22 mouse cellular contexts compared by ENCODE assay signal in genomic region chr4:119882401-119882800, GRCm38 (mm10).
DNase-seq lines count a peak whose midpoint lies in the region; ATAC-seq and TF ChIP-seq lines count a peak whose summit lies in the region.
"Had no signal": no experiment of that assay in that cellular context is flagged by ENCODE, and none has a peak within 500 bp of the region (broad histone marks: within the 10 kb centered on the region; RNA-seq: fewer than 3 reads in every experiment).

No protein-coding gene starts in this region.

- H3K4me1 ChIP-seq in liver, adult 2 months (ENCODE audit: control insufficient read depth, insufficient read depth, low read length): no peaks in the 10 kb centered on the region; the same call in 1 of the 2 replicates
- no peaks in the 10 kb centered on the region for H3K4me1 ChIP-seq in liver, embryonic 11.5 days (replicated peaks; ENCODE audit: control insufficient read depth, insufficient read depth, low read length)
- H3K4me1 ChIP-seq in lung, embryonic 16.5 days (replicated peaks; ENCODE audit: control insufficient read depth, insufficient read depth, low read length): 0 out of 2 replicates have a peak, but pooled peaks cover 5% of the 10 kb centered on the region
- no peaks in the 10 kb centered on the region for H3K4me1 ChIP-seq in forebrain, embryonic 16.5 days (replicated peaks; ENCODE audit: control insufficient read depth, insufficient read depth, low read length)

- no peaks in the 10 kb centered on the region for H3K79me2 ChIP-seq in liver, adult 2 months (ENCODE audit: control insufficient read depth, insufficient read depth, low read length)

- H3K27me3 ChIP-seq in liver, adult 2 months (ENCODE audit: control insufficient read depth, insufficient read depth, low read length): no peaks in the 10 kb centered on the region
- H3K27me3 ChIP-seq in liver, embryonic 11.5 days (replicated peaks; ENCODE audit: control insufficient read depth, insufficient read depth, low read length): no peaks in the 10 kb centered on the region
- no peaks in the 10 kb centered on the region for H3K27me3 ChIP-seq in lung, embryonic 16.5 days (ENCODE audit: control insufficient read depth, insufficient read depth, low read depth, low read length)
- H3K27me3 ChIP-seq in forebrain, embryonic 16.5 days (replicated peaks; ENCODE audit: control insufficient read depth, insufficient read depth, low read length): no peaks in the 10 kb centered on the region
- H3K27me3 ChIP-seq: heart, embryonic 12.5 days; limb, embryonic 13.5 days had no signal

- no peaks in the 10 kb centered on the region for H3K9me3 ChIP-seq in liver, embryonic 11.5 days (ENCODE audit: control insufficient read depth, low read length)
- no peaks in the 10 kb centered on the region for H3K9me3 ChIP-seq in lung, embryonic 16.5 days (ENCODE audit: control insufficient read depth, low read length)
- no peaks in the 10 kb centered on the region for H3K9me3 ChIP-seq in forebrain, embryonic 16.5 days (ENCODE audit: control insufficient read depth, low read length)
- H3K9me3 ChIP-seq: heart, embryonic 12.5 days; limb, embryonic 13.5 days had no signal

- H3K4me2 ChIP-seq in liver, embryonic 11.5 days: no peak overlapping the region
- no peak overlapping the region for H3K4me2 ChIP-seq in lung, embryonic 16.5 days (ENCODE audit: low read depth, low read length)
- H3K4me2 ChIP-seq in forebrain, embryonic 16.5 days (ENCODE audit: low read length): no peak overlapping the region
- H3K4me2 ChIP-seq: heart, embryonic 12.5 days; hindbrain, embryonic 14.5 days; limb, embryonic 13.5 days had no signal

- DNase-seq in embryo, embryonic 10.5 days (ENCODE audit: low spot score): peak; percentile 7
- DNase-seq in embryo, embryonic 11 days: no peak
- peak; percentile 29 for DNase-seq in liver, adult 2 months (ENCODE audit: extremely low read depth, low read depth, low spot score)
- no peak for DNase-seq in liver, embryonic 11.5 days (ENCODE audit: low spot score)
- no peak for DNase-seq in testis, postnatal 10 days (ENCODE audit: low spot score)
- no peak for DNase-seq in frontal cortex, postnatal 36 days (ENCODE audit: low spot score in 2 of 2)
- DNase-seq: adrenal gland, postnatal 25 days; cerebellum, adult 18-20 months; cerebellum, postnatal 25 days; gastrocnemius, postnatal 36 days; heart, postnatal 14 days; right cerebral cortex, postnatal 4 days; thymus, postnatal 14 days had no signal

- 18% methylated on average over 4 of the region's 4 CpGs for WGBS in liver, adult 2 months
- WGBS in liver, embryonic 11.5 days: 43% methylated on average over 4 of the region's 4 CpGs
- 12% methylated on average over 4 of the region's 4 CpGs for WGBS in lung, embryonic 16.5 days
- WGBS in forebrain, embryonic 16.5 days: 39% methylated on average over 4 of the region's 4 CpGs

- no peak overlapping the region for H3K9ac ChIP-seq in liver, adult 2 months (ENCODE audit: low read depth, low read length)
- no peak overlapping the region for H3K9ac ChIP-seq in liver, embryonic 11.5 days (ENCODE audit: low read depth, low read length)
- H3K9ac ChIP-seq in lung, embryonic 16.5 days (ENCODE audit: low read length): no peak overlapping the region
- no peak overlapping the region for H3K9ac ChIP-seq in forebrain, embryonic 16.5 days (replicated peaks; ENCODE audit: low read depth, low read length)
- H3K9ac ChIP-seq: heart, embryonic 12.5 days; hindbrain, embryonic 14.5 days; limb, embryonic 13.5 days had no signal

- no peak overlapping the region for H3K27ac ChIP-seq in liver, adult 2 months (replicated peaks; ENCODE audit: insufficient read depth, low read depth, low read length)
- no peak overlapping the region for H3K27ac ChIP-seq in liver, embryonic 11.5 days (ENCODE audit: low read depth, low read length)
- H3K27ac ChIP-seq in lung, embryonic 16.5 days (ENCODE audit: low read length): no peak overlapping the region; the same call in 1 of the 2 replicates
- H3K27ac ChIP-seq in forebrain, embryonic 16.5 days (ENCODE audit: low read length): no peak overlapping the region
- H3K27ac ChIP-seq: hindbrain, embryonic 14.5 days; limb, embryonic 13.5 days; stomach, postnatal 0 days had no signal

- no peak for TF ChIP-seq POLR2A in liver, adult 2 months (IDR thresholded peaks at IDR 0.05; ENCODE audit: extremely low read depth, insufficient read depth, low read length)

- TF ChIP-seq CTCF in liver, adult 2 months (IDR thresholded peaks at IDR 0.05; ENCODE audit: low read depth, low read length): no peak

- H3K4me3 ChIP-seq in liver, adult 2 months (ENCODE audit: insufficient read depth, low read depth, low read length): no peak overlapping the region
- H3K4me3 ChIP-seq in liver, embryonic 11.5 days (ENCODE audit: low read depth, low read length): no peak overlapping the region
- H3K4me3 ChIP-seq in lung, embryonic 16.5 days (ENCODE audit: low read length): no peak overlapping the region
- H3K4me3 ChIP-seq in forebrain, embryonic 16.5 days (replicated peaks; ENCODE audit: low read length): no peak overlapping the region
- H3K4me3 ChIP-seq: heart, embryonic 12.5 days; limb, embryonic 13.5 days had no signal

- ATAC-seq in liver, embryonic 11.5 days (replicated peaks; ENCODE audit: low FRiP score): no peak
- ATAC-seq in lung, embryonic 16.5 days (ENCODE audit: low read depth): peak; percentile 92
- no peak for ATAC-seq in forebrain, embryonic 16.5 days
- ATAC-seq: CD4-positive, CD25-positive, alpha-beta regulatory T cell, adult 4 months; intestine, embryonic 16.5 days; midbrain, embryonic 16.5 days had no signal

- no peaks in the 10 kb centered on the region for H3K36me3 ChIP-seq in liver, adult 2 months (ENCODE audit: control insufficient read depth, insufficient read depth, low read length)
- H3K36me3 ChIP-seq in liver, embryonic 11.5 days (ENCODE audit: control insufficient read depth, insufficient read depth, low read length): no peaks in the 10 kb centered on the region
- no peaks in the 10 kb centered on the region for H3K36me3 ChIP-seq in lung, embryonic 16.5 days (ENCODE audit: control insufficient read depth, insufficient read depth, low read length)
- H3K36me3 ChIP-seq in forebrain, embryonic 16.5 days (ENCODE audit: control insufficient read depth, insufficient read depth): no peaks in the 10 kb centered on the region
- H3K36me3 ChIP-seq: heart, embryonic 12.5 days; limb, embryonic 13.5 days had no signal

Comparison
In these comparisons a context has a peak if more than half of its experiments do, and no peak if none do; other contexts are left out.
1. DNase-seq: peak in embryo, embryonic 10.5 days (single experiment) and liver, adult 2 months (single experiment); none in embryo, embryonic 11 days (single experiment), liver, embryonic 11.5 days (single experiment), testis, postnatal 10 days (single experiment) and frontal cortex, postnatal 36 days (0 of 2).